Mouse (Mus musculus) stomach, embryonic 16.5 days (tissue): Measurements from ENCODE around the gene Gm38431. TPM values are rescaled to one million over a fixed set of nuclear protein-coding genes. Genes with fewer than 3 reads are reported as not detected.

ENCODE experiments used
- ATAC-seq: fragments of 200-750 bp; cut with Nextera tagmentation; 2 replicates; pipeline ENCODE4 v1.8.0; 2017; ENCODE audit warnings: moderate number of reproducible peaks, moderate TSS enrichment; ENCODE audit not compliant: insufficient read depth, low FRiP score
- H3K27ac ChIP-seq: fragments of 300-500 bp; sonication (generic); 2 replicates; pipeline ENCODE4 v1.5.1; 2014; ENCODE audit warnings: low read length
- H3K27me3 ChIP-seq: fragments of 300-500 bp; sonication (generic); 2 replicates; pipeline ENCODE4 v1.6.1; 2014; ENCODE audit warnings: low read length, control low read depth, mixed read lengths; ENCODE audit not compliant: control insufficient read depth, insufficient read depth
- H3K36me3 ChIP-seq: fragments of 300-500 bp; sonication (generic); 2 replicates; pipeline ENCODE4 v1.6.1; 2014; ENCODE audit warnings: low read length; ENCODE audit not compliant: control insufficient read depth, insufficient read depth
- H3K4me1 ChIP-seq: fragments of 300-500 bp; sonication (generic); 2 replicates; pipeline ENCODE4 v1.6.1; 2014; ENCODE audit warnings: low read length, control low read depth, mixed read lengths; ENCODE audit not compliant: control insufficient read depth, insufficient read depth
- H3K4me2 ChIP-seq: fragments of 300-500 bp; sonication (generic); 2 replicates; pipeline ENCODE4 v1.6.1; 2014; ENCODE audit warnings: low read depth, low read length, mixed read lengths
- H3K4me3 ChIP-seq: fragments of 300-500 bp; sonication (generic); replicated peaks from 2 replicates; pipeline ENCODE4 v1.5.1; 2014; ENCODE audit warnings: mild to moderate bottlenecking, low read length
- H3K9ac ChIP-seq: fragments of 300-500 bp; sonication (generic); 2 replicates; pipeline ENCODE4 v1.6.1; 2014; ENCODE audit warnings: low read length
- H3K9me3 ChIP-seq: fragments of 300-500 bp; sonication (generic); replicated peaks from 2 replicates; pipeline ENCODE4 v1.6.1; 2016; ENCODE audit warnings: low read length, control low read depth; ENCODE audit not compliant: control insufficient read depth
- WGBS: fragments of 180-500 bp; shearing (Covaris S2); extraction: QIAGEN DNeasy Blood & Tissue Kit; methylation state at CpG from one replicate; pipeline ENCODE4 v1.1.7; 2014; 5-methylcytosine and 5-hydroxymethylcytosine counted together
- polyA plus RNA-seq: library from polyadenylated mRNA; unstranded; fragments of >200 nt; fragmentation: Nextera tagmentation; extraction: Ambion mirVana; gene quantifications from 2 replicates; pipeline ENCODE4 v1.2.1, GENCODE M21; 2015

Gene Gm38431
- polyA plus RNA-seq, 1 experiment from 2014 or later, result 1.2 TPM

- Histone ChIP-seq H3K27ac (no peak overlapping the region), H3K4me1 (peaks cover 31% of the 10 kb centered on the region), H3K9ac (no peak overlapping the region), H3K27me3 (peaks cover 40% of the 10 kb centered on the region), H3K9me3 (no peaks in the 10 kb centered on the region), H3K36me3 (no peaks in the 10 kb centered on the region), H3K4me2 (peak overlapping the region; percentile 97), H3K4me3 (peak overlapping the region; percentile 54)
- 17% methylated on average over 22 of the region's 22 CpGs for WGBS
- no peak for ATAC-seq
These were observed 61.7 kb downstream of the Gm38431 start for GRCm38 (mm10) chr9:21030055-21030600.

GRCm38 (mm10) chr9:21029291-21030054, 62.3 kb downstream of the Gm38431 start, which contains the start of gene Icam4:
Icam4 (plus strand) TSS chr9:21029373.
- Histone ChIP-seq H3K36me3 (no peaks in the 10 kb centered on the region), H3K4me1 (peaks cover 31% of the 10 kb centered on the region), H3K9me3 (no peaks in the 10 kb centered on the region), H3K4me3 (peak within 1 kb of the TSS; percentile 54), H3K27ac (no peak within 1 kb of the TSS), H3K9ac (peak within 1 kb of the TSS; percentile 65), H3K4me2 (peak within 1 kb of the TSS; percentile 97), H3K27me3 (peaks cover 33% of the 10 kb centered on the region)
- 2% methylated on average over 37 of the region's 37 CpGs for WGBS
- ATAC-seq, result 0 out of 2 replicates have a peak, but pooled peaks have one; percentile 19

- 66% methylated on average over 6 of the region's 6 CpGs for WGBS
- H3K4me3 ChIP-seq, result no peak overlapping the region
- H3K4me1 ChIP-seq, result peaks cover 30% of the 10 kb centered on the region
- no peak overlapping the region for H3K27ac ChIP-seq
- no peak for ATAC-seq
- H3K9me3 ChIP-seq, result no peaks in the 10 kb centered on the region
- H3K27me3 ChIP-seq, result peaks cover 27% of the 10 kb centered on the region
- H3K4me2 ChIP-seq, result no peak overlapping the region
- H3K36me3 ChIP-seq, result no peaks in the 10 kb centered on the region
- H3K9ac ChIP-seq, result no peak overlapping the region
These were observed 63.2 kb downstream of the Gm38431 start for GRCm38 (mm10) chr9:21028560-21029110.

- H3K4me1 ChIP-seq, result peaks cover 25% of the 10 kb centered on the region
- no peak overlapping the region for H3K9ac ChIP-seq
- H3K4me3 ChIP-seq, result no peak overlapping the region
- peaks cover 20% of the 10 kb centered on the region for H3K27me3 ChIP-seq
- H3K4me2 ChIP-seq, result no peak overlapping the region
- H3K27ac ChIP-seq, result no peak overlapping the region
- 67% methylated on average over 8 of the region's 8 CpGs for WGBS
- ATAC-seq, result no peak
- H3K36me3 ChIP-seq, result no peaks in the 10 kb centered on the region
- no peaks in the 10 kb centered on the region for H3K9me3 ChIP-seq
These were observed 64.0 kb downstream of the Gm38431 start for GRCm38 (mm10) chr9:21027774-21028290.

GRCm38 (mm10) chr9:21026849-21027248, 64.9 kb downstream of the Gm38431 start:
- ATAC-seq, result no peak
- no peak overlapping the region for H3K9ac ChIP-seq
- no peak overlapping the region for H3K27ac ChIP-seq
- peaks cover 10% of the 10 kb centered on the region; the same call in 1 of the 2 replicates for H3K27me3 ChIP-seq
- peaks cover 15% of the 10 kb centered on the region for H3K4me1 ChIP-seq
- no peaks in the 10 kb centered on the region for H3K36me3 ChIP-seq
- H3K4me3 ChIP-seq, result no peak overlapping the region
- 75% methylated on average over 12 of the region's 12 CpGs for WGBS
- H3K9me3 ChIP-seq, result no peaks in the 10 kb centered on the region
- no peak overlapping the region for H3K4me2 ChIP-seq

- Histone ChIP-seq H3K9ac (peak overlapping the region; percentile 2; the same call in 1 of the 2 replicates), H3K36me3 (no peaks in the 10 kb centered on the region), H3K4me3 (no peak overlapping the region; the same call in 1 of the 2 replicates), H3K4me2 (peak overlapping the region; percentile 36; the same call in 1 of the 2 replicates), H3K9me3 (no peaks in the 10 kb centered on the region), H3K4me1 (peaks cover 14% of the 10 kb centered on the region), H3K27me3 (0 out of 2 replicates have a peak, but pooled peaks cover 8% of the 10 kb centered on the region), H3K27ac (peak overlapping the region; percentile 68; the same call in 1 of the 2 replicates)
- WGBS, result 53% methylated on average over 19 of the region's 19 CpGs
- ATAC-seq, result peak; percentile 28; the same call in 1 of the 2 replicates
These were observed 66.5 kb downstream of the Gm38431 start for GRCm38 (mm10) chr9:21025258-21025810.

GRCm38 (mm10) chr9:21022726-21023125, 69.1 kb downstream of the Gm38431 start:
- no peaks in the 10 kb centered on the region for H3K36me3 ChIP-seq
- no peaks in the 10 kb centered on the region for H3K27me3 ChIP-seq
- no peak overlapping the region for H3K27ac ChIP-seq
- H3K9ac ChIP-seq, result no peak overlapping the region
- H3K4me3 ChIP-seq, result no peak overlapping the region
- WGBS, result 79% methylated on average over 1 of the region's 1 CpGs
- no peaks in the 10 kb centered on the region for H3K9me3 ChIP-seq
- peaks cover 2% of the 10 kb centered on the region; the same call in 1 of the 2 replicates for H3K4me1 ChIP-seq
- ATAC-seq, result no peak
- no peak overlapping the region for H3K4me2 ChIP-seq

GRCm38 (mm10) chr9:21022288-21022687, 69.5 kb downstream of the Gm38431 start:
- ATAC-seq, result no peak

More at GRCm38 (mm10) chr9:21022288-21022687, 69.5 kb downstream of the Gm38431 start:
- no peak overlapping the region for H3K27ac ChIP-seq
- no peaks in the 10 kb centered on the region for H3K36me3 ChIP-seq
- H3K9me3 ChIP-seq, result no peaks in the 10 kb centered on the region
- H3K4me1 ChIP-seq, result peaks cover 4% of the 10 kb centered on the region; the same call in 1 of the 2 replicates
- H3K9ac ChIP-seq, result no peak overlapping the region
- 45% methylated on average over 6 of the region's 6 CpGs for WGBS
- peaks cover 2% of the 10 kb centered on the region for H3K27me3 ChIP-seq
- H3K4me3 ChIP-seq, result no peak overlapping the region
- no peak overlapping the region for H3K4me2 ChIP-seq
